Mouse (Mus musculus): ENCODE measurements around the gene Tph1. TPM values are rescaled to one million over a fixed set of nuclear protein-coding genes. Genes with fewer than 3 reads are reported as not detected.

Gene Tph1
- 0.63 and 0.76 TPM in 2 replicates for polyA plus RNA-seq (2016; fragmentation: Nextera tagmentation; extraction: Ambion mirVana)

- Histone ChIP-seq H3K36me3 (replicated peaks) (no peaks in the 10 kb centered on the region), H3K9me3 (no peaks in the 10 kb centered on the region), H3K27me3 (peaks cover 13% of the 10 kb centered on the region), H3K27ac (no peak within 1 kb of the TSS), H3K4me3 (replicated peaks) (no peak within 1 kb of the TSS), H3K4me1 (peaks cover 4% of the 10 kb centered on the region), H3K4me2 (no peak within 1 kb of the TSS), H3K9ac (no peak within 1 kb of the TSS)
- WGBS: 71% methylated on average over 10 of the region's 10 CpGs
- ATAC-seq (ENCODE audit: low FRiP score): no peak
Observed at GRCm38 (mm10) chr7:46672160-46672672, at the start of gene Tph1. Tph1 (minus strand) TSS chr7:46672537.

- Histone ChIP-seq H3K27me3 (peaks cover 9% of the 10 kb centered on the region; the same call in 1 of the 2 replicates), H3K4me2 (no peak overlapping the region), H3K9ac (no peak overlapping the region), H3K4me1 (no peaks in the 10 kb centered on the region), H3K36me3 (replicated peaks) (no peaks in the 10 kb centered on the region), H3K4me3 (replicated peaks) (no peak overlapping the region), H3K9me3 (no peaks in the 10 kb centered on the region), H3K27ac (no peak overlapping the region)
- ATAC-seq (ENCODE audit: low FRiP score): no peak
- WGBS: 76% methylated on average over 9 of the region's 9 CpGs
Observed at GRCm38 (mm10) chr7:46720460-46720859, 48.1 kb upstream of the Tph1 start.

DNA sequence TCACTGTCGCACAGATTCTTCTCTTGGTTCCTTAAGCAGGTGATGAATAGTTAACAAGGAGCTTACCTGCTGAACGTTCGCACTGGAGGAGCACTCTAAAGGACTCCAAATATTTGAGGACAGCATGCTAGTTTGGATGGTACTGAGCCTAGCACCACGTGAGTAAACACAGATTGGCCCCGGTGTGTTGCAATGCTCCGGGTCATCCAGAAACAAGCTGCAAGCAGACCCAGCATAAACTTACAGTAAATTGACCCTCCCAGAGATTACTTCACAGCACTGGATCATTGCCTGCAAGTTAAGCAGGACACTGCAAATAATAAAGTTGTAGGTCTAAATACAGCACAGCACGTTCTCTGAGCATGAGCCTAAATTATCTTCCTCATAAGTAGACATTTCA lies 47.2 kb upstream of the Tph1 start:
- Histone ChIP-seq H3K4me1 (no peaks in the 10 kb centered on the region), H3K27me3 (peaks cover 4% of the 10 kb centered on the region; the same call in 1 of the 2 replicates), H3K9me3 (no peaks in the 10 kb centered on the region), H3K4me2 (no peak overlapping the region), H3K4me3 (replicated peaks) (no peak overlapping the region), H3K9ac (no peak overlapping the region), H3K36me3 (replicated peaks) (no peaks in the 10 kb centered on the region), H3K27ac (no peak overlapping the region)
- 87% methylated on average over 7 of the region's 7 CpGs for WGBS
- no peak for ATAC-seq (ENCODE audit: low FRiP score)

- Histone ChIP-seq H3K27ac (no peak overlapping the region), H3K27me3 (no peaks in the 10 kb centered on the region; the same call in 1 of the 2 replicates), H3K9ac (no peak overlapping the region), H3K4me1 (no peaks in the 10 kb centered on the region), H3K36me3 (replicated peaks) (no peaks in the 10 kb centered on the region), H3K4me3 (replicated peaks) (no peak overlapping the region), H3K4me2 (no peak overlapping the region), H3K9me3 (no peaks in the 10 kb centered on the region)
- 90% methylated on average over 7 of the region's 7 CpGs for WGBS
- no peak for ATAC-seq (ENCODE audit: low FRiP score)
Observed at GRCm38 (mm10) chr7:46718591-46719270, 46.4 kb upstream of the Tph1 start.

DNA sequence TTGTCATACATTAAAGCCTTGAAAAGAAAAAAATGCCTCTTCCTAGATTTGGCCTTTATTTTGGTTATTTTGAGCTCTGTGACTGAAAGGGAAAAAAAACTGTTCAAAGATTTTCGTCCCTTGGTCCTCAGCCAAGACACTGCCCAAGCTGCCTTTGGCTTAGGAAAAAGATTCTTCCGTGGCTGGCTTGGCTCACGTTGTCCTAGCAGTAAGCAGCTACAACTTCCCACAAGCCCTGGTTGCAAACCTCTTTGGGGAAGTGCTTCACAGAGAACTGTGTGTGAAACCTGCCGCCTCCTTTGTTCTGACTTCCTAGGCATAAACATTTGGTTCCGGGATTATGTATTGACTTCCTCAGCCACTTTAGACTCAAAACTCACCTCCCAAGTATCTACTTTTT lies 44.6 kb upstream of the Tph1 start:
- Histone ChIP-seq H3K4me2 (no peak overlapping the region), H3K36me3 (replicated peaks) (no peaks in the 10 kb centered on the region), H3K9me3 (no peaks in the 10 kb centered on the region), H3K27ac (no peak overlapping the region), H3K27me3 (no peaks in the 10 kb centered on the region; the same call in 1 of the 2 replicates), H3K4me3 (replicated peaks) (no peak overlapping the region), H3K4me1 (no peaks in the 10 kb centered on the region), H3K9ac (no peak overlapping the region)
- WGBS: 72% methylated on average over 5 of the region's 5 CpGs
- no peak for ATAC-seq (ENCODE audit: low FRiP score)

DNA sequence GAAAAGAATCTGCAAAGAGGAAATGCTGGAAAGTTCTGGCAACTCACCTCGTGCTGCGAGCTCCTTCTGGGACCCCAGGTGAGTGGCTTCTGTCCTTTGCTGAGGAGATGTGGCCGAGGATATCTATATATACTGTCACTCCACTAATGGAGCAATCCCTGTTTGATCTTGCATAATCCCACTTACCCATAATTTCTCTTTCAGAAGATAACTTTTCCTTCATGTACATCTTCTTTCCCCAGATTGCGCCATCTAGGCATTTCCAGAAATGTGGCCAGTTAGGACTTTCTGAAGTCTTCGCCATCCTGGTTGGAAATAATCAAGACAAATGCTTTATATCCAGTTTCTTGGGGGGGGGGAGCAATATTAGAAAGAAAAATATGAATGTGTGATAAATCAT lies 43.3 kb upstream of the Tph1 start, which contains the start of gene Saa3:
TSS of gene Saa3 (minus strand) at position 101 of the 400 bp plus-strand sequence.
- Histone ChIP-seq H3K4me1 (no peaks in the 10 kb centered on the region), H3K9me3 (no peaks in the 10 kb centered on the region), H3K4me3 (replicated peaks) (no peak within 1 kb of the TSS), H3K9ac (no peak within 1 kb of the TSS), H3K27me3 (no peaks in the 10 kb centered on the region; the same call in 1 of the 2 replicates), H3K27ac (no peak within 1 kb of the TSS), H3K4me2 (no peak within 1 kb of the TSS), H3K36me3 (replicated peaks) (no peaks in the 10 kb centered on the region)
- ATAC-seq (ENCODE audit: low FRiP score): no peak
- WGBS: 86% methylated on average over 5 of the region's 5 CpGs

DNA sequence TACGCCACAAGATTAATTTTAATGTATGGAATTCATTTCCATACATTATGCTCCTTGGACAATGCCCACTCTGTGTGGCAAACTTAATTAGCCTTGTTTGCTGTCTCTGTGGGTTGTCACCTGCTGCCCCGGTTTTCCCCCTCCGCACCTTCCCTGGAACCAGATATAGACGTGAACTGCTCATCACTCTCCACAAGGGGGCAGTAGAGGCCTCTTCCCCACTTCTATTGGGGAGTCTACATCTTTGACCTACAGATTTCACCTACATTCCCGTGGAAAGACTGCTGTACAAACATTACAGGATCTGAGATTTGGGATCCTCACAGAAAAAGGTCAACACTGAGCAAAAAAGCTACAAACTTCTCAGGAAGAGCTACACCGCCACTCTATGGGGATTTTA lies 42.2 kb upstream of the Tph1 start:
- no peaks in the 10 kb centered on the region for H3K9me3 ChIP-seq
- ATAC-seq (ENCODE audit: low FRiP score): no peak
- no peak overlapping the region for H3K4me2 ChIP-seq
- no peak overlapping the region for H3K27ac ChIP-seq
- no peaks in the 10 kb centered on the region for H3K36me3 ChIP-seq (replicated peaks)
- no peaks in the 10 kb centered on the region; the same call in 1 of the 2 replicates for H3K27me3 ChIP-seq
- 31% methylated on average over 6 of the region's 6 CpGs for WGBS
- no peak overlapping the region for H3K4me3 ChIP-seq (replicated peaks)
- H3K4me1 ChIP-seq: peaks cover 3% of the 10 kb centered on the region
- no peak overlapping the region for H3K9ac ChIP-seq

- no peak for ATAC-seq (ENCODE audit: low FRiP score)
- no peak overlapping the region for H3K27ac ChIP-seq
- 76% methylated on average over 6 of the region's 6 CpGs for WGBS
- no peak overlapping the region for H3K4me2 ChIP-seq
- H3K4me3 ChIP-seq (replicated peaks): no peak overlapping the region
- no peak overlapping the region for H3K9ac ChIP-seq
- no peaks in the 10 kb centered on the region; the same call in 1 of the 2 replicates for H3K27me3 ChIP-seq
- peaks cover 12% of the 10 kb centered on the region for H3K36me3 ChIP-seq (replicated peaks)
- no peaks in the 10 kb centered on the region for H3K9me3 ChIP-seq
- H3K4me1 ChIP-seq: peaks cover 7% of the 10 kb centered on the region
Observed at GRCm38 (mm10) chr7:46712250-46712649, 39.9 kb upstream of the Tph1 start.

- Histone ChIP-seq H3K4me1 (peaks cover 7% of the 10 kb centered on the region), H3K36me3 (replicated peaks) (peaks cover 31% of the 10 kb centered on the region), H3K9me3 (no peaks in the 10 kb centered on the region), H3K9ac (peak within 1 kb of the TSS; percentile 89), H3K27me3 (no peaks in the 10 kb centered on the region; the same call in 1 of the 2 replicates), H3K27ac (peak within 1 kb of the TSS; percentile 79), H3K4me2 (peak within 1 kb of the TSS; percentile 59), H3K4me3 (replicated peaks) (peak within 1 kb of the TSS; percentile 87)
- WGBS: 0% methylated on average over 38 of the region's 38 CpGs
- peak; percentile 96 for ATAC-seq (ENCODE audit: low FRiP score)
Observed at GRCm38 (mm10) chr7:46710390-46710844, 38.1 kb upstream of the Tph1 start, which contains the start of gene Saal1. Saal1 (minus strand) TSS chr7:46710680.

- H3K27ac ChIP-seq: no peak overlapping the region
- H3K4me1 ChIP-seq: no peaks in the 10 kb centered on the region
- no peak overlapping the region for H3K4me3 ChIP-seq (replicated peaks)
- H3K36me3 ChIP-seq (replicated peaks): peaks cover 96% of the 10 kb centered on the region
- no peaks in the 10 kb centered on the region for H3K9me3 ChIP-seq
- no peak overlapping the region for H3K4me2 ChIP-seq
- 98% methylated on average over 6 of the region's 6 CpGs for WGBS
- H3K27me3 ChIP-seq: no peaks in the 10 kb centered on the region
- no peak overlapping the region for H3K9ac ChIP-seq
- ATAC-seq (ENCODE audit: low FRiP score): no peak
Observed at GRCm38 (mm10) chr7:46700521-46701025, 28.2 kb upstream of the Tph1 start.

- no peak overlapping the region for H3K27ac ChIP-seq
- WGBS: 90% methylated on average over 1 of the region's 1 CpGs
- no peak overlapping the region for H3K4me2 ChIP-seq
- peaks cover 76% of the 10 kb centered on the region for H3K36me3 ChIP-seq (replicated peaks)
- no peak overlapping the region for H3K4me3 ChIP-seq (replicated peaks)
- H3K9me3 ChIP-seq: no peaks in the 10 kb centered on the region
- H3K27me3 ChIP-seq: no peaks in the 10 kb centered on the region
- no peaks in the 10 kb centered on the region for H3K4me1 ChIP-seq
- no peak overlapping the region for H3K9ac ChIP-seq
- no peak for ATAC-seq (ENCODE audit: low FRiP score)
Observed at GRCm38 (mm10) chr7:46696754-46697153, 24.4 kb upstream of the Tph1 start.

- H3K27me3 ChIP-seq: no peaks in the 10 kb centered on the region
- H3K4me2 ChIP-seq: no peak overlapping the region
- no peak for ATAC-seq (ENCODE audit: low FRiP score)
- H3K27ac ChIP-seq: no peak overlapping the region
- WGBS: 89% methylated on average over 5 of the region's 5 CpGs
- peaks cover 41% of the 10 kb centered on the region for H3K36me3 ChIP-seq (replicated peaks)
- no peak overlapping the region for H3K9ac ChIP-seq
- H3K4me1 ChIP-seq: no peaks in the 10 kb centered on the region
- H3K9me3 ChIP-seq: no peaks in the 10 kb centered on the region
- H3K4me3 ChIP-seq (replicated peaks): no peak overlapping the region
Observed at GRCm38 (mm10) chr7:46686827-46687226, 14.5 kb upstream of the Tph1 start.

All from forebrain, embryonic 12.5 days (tissue).